Mouse (Mus musculus) myocyte (in vitro differentiated cells): ENCODE measurements at regions not wholly inside any gene's neighbourhood (a gene's known extent, or its start where the extent isn't known, plus 50 kb on each side); places are given as distances from the start of the nearest gene placed in this dataset.

Experiments
- MAX ChIP-seq: IDR thresholded peaks from one replicate; pipeline ENCODE4 v1.6.1; 2011; ENCODE audit warnings: low read depth, mild to moderate bottlenecking, control low read depth
- POLR2A ChIP-seq: IDR thresholded peaks from one replicate; pipeline ENCODE4 v1.6.1; 2011; ENCODE audit warnings: low read depth, mild to moderate bottlenecking, control low read depth, moderate library complexity; ENCODE audit not compliant: insufficient read length
- REST ChIP-seq: IDR thresholded peaks from one replicate; pipeline ENCODE4 v1.6.1; 2011; ENCODE audit warnings: mild to moderate bottlenecking, control low read depth, moderate library complexity; ENCODE audit not compliant: insufficient read depth, insufficient read length

GRCm38 (mm10) chr13:83733991-83734610, 230.3 kb downstream of the Mef2c start:
- TF ChIP-seq POLR2A (no peak), REST (no peak), MAX (no peak)
